Mouse (Mus musculus) leukemia stem cell, adult 10-12 weeks (primary cell): ENCODE results near the gene Gmpr2. TPM values are rescaled to one million over a fixed set of nuclear protein-coding genes. Genes with fewer than 3 reads are reported as not detected.

Experiments
- polyA plus RNA-seq: library from polyadenylated mRNA; stranded (reverse); fragments of >175 nt; gene quantifications from 2 replicates; pipeline ENCODE4 v1.2.3, GENCODE M21; 2012; ENCODE audit warnings: low replicate concordance

The Gmpr2 gene
- polyA plus RNA-seq, result 3.1 and 25.0 TPM in 2 replicates

GRCm38 (mm10) chr14:55671833-55672740 is at the start of gene Gmpr2, which contains the start of gene Nedd8:
Gmpr2 (plus strand) TSS chr14:55671941.
Nedd8 (minus strand) TSS chr14:55672124.

GRCm38 (mm10) chr14:55635523-55636007 is 36.2 kb upstream of the Gmpr2 start, which contains the start of gene Ipo4:
Ipo4 (minus strand) TSS chr14:55635957.

DNA sequence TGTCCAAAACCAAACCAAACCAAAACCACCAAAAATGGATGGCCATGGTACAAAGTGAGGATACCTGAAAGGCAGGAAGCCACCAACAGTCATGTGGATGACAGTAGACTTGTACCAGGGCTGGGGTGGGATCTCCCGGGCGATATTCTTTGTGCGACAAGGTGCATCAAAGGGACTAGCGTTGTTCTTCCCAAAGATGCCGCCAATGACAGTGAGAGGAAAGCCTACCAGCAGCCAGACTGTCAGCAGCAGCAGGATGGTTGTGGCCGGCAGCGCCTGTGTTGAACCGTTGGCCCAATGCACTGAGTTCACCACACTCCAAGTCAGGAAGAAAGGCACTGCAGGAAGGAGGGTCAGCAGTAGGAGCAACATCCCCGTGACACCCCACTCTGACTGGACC is 33.9 kb upstream of the Gmpr2 start, which contains the start of gene Gm49378:
Gene Gm49378, minus strand, starts transcription at position 101 of the 400 bp plus-strand sequence.

GRCm38 (mm10) chr14:55643060-55643907 is 28.5 kb upstream of the Gmpr2 start, which contains the start of gene Tm9sf1:
Tm9sf1 (minus strand) TSS chr14:55643806.

GRCm38 (mm10) chr14:55649884-55650283 is 21.9 kb upstream of the Gmpr2 start, which contains the start of gene Tssk4:
Tssk4 (plus strand) TSS chr14:55650184.

GRCm38 (mm10) chr14:55659960-55660573 is 11.7 kb upstream of the Gmpr2 start, which contains the start of gene Mdp1:
Mdp1 (minus strand) TSS chr14:55660508.

DNA sequence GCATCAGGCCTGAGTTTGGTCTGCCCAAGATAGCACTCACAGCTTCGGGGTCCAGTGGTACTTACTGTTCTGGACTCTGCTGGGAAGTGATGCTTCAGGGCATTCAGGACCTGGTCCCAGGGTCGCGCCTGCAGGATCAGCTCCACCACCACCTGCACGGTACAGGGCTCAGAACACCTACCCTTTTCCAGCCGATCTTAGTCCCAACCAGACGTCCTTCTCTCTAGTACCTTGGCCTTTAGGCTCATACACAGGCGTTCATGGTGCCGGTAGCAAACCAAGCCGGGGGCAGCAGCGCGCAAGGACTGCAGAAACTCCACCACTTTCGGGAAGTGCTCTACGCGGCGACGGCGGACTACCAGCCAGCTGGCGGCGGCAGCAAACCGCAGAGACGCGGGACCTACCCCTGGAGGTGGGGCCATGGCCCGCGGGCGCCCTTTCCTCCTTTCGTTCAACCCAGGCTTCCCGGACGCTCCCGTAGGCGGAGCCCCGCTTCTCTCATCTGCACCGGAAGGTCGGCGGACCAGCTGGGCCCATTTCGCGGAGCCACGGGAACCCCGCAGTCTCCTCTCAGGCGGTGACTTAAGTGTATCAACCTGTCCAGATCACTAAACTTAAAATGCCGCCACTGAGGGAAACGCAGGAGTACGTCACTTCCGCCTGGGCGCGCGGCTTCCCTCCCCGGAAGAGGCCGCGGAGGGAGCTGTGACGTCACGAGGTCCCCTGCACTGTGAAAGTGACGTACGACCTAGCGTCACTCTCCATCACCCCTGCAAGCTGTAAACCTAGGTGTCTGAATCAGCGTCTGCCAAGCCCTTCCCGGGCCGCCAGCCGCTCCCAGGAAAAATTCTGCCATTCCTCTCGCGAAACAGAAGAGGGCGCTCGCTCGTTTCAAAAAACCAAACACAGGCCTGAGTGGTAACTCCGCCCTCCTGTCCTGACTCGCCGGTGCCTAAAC is 9.7 kb downstream of the Gmpr2 start, which contains the start of gene Tinf2:
Gene Tinf2, minus strand, starts transcription at position 661 of the 958 bp plus-strand sequence.

DNA sequence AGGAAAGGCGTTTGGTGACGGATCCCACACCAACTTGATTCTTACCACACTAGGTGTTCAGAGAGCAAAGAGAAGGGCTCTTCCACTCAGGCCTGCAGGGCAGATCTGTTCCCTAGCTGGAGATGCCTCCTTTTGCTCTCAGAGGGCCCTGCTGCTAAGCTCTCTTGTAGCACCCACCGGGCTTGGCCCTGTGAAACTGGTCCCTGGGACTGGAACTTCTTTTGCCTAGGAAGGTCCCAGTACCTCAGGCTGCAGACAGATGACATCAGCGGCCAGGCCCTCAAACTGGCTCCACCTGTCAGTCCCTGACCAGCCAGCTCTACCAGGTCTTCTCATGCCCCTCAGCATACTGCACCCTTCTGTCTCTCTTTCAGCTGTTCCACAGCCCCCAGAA is 42.0 kb downstream of the Gmpr2 start, which contains the start of gene Tgm1:
Gene Tgm1, minus strand, starts transcription at position 198 of the 394 bp plus-strand sequence.

DNA sequence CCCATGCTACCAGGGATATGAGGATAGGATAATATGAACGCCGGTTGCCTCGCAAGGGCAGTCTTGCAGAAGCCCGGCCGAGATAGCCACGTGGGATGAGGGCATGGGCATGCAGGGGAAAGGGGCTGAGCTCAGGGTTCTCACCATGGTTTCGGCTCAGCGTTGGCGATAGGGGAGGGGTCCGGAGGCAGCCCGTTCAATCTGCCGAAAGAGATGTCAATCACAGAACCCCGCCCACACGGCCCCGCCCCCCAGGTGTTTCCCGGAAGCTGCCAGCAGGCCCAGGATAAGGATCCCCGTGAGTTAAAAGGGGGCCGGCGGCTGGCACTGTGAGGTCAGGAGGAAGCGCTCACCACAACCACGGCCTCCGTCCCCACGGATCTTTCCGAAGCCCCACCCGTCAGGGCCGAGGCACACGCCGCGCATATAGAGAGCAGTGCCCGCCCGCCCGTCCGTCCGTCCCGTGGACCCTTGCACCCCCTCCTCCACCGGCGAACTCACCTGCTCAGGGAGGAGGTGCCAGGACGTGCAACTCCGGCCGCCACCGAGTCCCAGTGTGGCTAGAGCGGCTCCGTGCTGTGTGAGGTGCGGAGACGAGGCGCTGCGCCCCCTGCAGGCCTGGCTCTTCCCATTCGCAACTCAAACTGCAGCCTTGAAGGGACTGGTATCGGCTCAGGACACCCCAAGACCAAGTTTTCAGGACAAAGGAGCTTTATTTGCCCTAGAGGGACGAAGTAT is 50.1 kb downstream of the Gmpr2 start, which contains the start of gene Rabggta:
Gene Rabggta, minus strand, starts transcription at position 564 of the 738 bp plus-strand sequence.

Other genes with a start within 250 kb of the Gmpr2 start
- gene Dhrs4, start 193.2 kb upstream of the Gmpr2 start, polyA plus RNA-seq, result 56.4 and 85.0 TPM in 2 replicates
- 6.0 and 15.4 TPM in 2 replicates for gene Carmil3, start 181.3 kb upstream of the Gmpr2 start, polyA plus RNA-seq
- gene Cpne6, start 161.5 kb upstream of the Gmpr2 start, polyA plus RNA-seq, result not detected in 2 replicates
- gene Nrl, start 147.0 kb upstream of the Gmpr2 start, polyA plus RNA-seq, result 0.41 and 0.62 TPM in 2 replicates
- 116 and 171 TPM in 2 replicates for gene Pck2, start 131.7 kb upstream of the Gmpr2 start, polyA plus RNA-seq
- 26.0 and 50.2 TPM in 2 replicates for gene Dcaf11, start 111.9 kb upstream of the Gmpr2 start, polyA plus RNA-seq
- 0.97 and 1.7 TPM in 2 replicates for gene A730061H03Rik, start 111.5 kb upstream of the Gmpr2 start, polyA plus RNA-seq
- gene Fitm1, start 96.3 kb upstream of the Gmpr2 start, polyA plus RNA-seq, result not detected in 2 replicates
- gene Psme1, start 93.8 kb upstream of the Gmpr2 start, polyA plus RNA-seq, result 69.7 and 113 TPM in 2 replicates
- 25.0 and 35.4 TPM in 2 replicates for gene Emc9, start 86.6 kb upstream of the Gmpr2 start, polyA plus RNA-seq
- gene Psme2, start 80.8 kb upstream of the Gmpr2 start, polyA plus RNA-seq, result 21.1 and 39.3 TPM in 2 replicates
- 31.7 and 39.6 TPM in 2 replicates for gene Rnf31, start 80.2 kb upstream of the Gmpr2 start, polyA plus RNA-seq
- gene Irf9, start 68.4 kb upstream of the Gmpr2 start, polyA plus RNA-seq, result 22.2 and 204 TPM in 2 replicates
- 7.8 and 19.7 TPM in 2 replicates for gene Rec8, start 53.9 kb upstream of the Gmpr2 start, polyA plus RNA-seq
- gene Ipo4, start 36.0 kb upstream of the Gmpr2 start, polyA plus RNA-seq, result 18.3 and 108 TPM in 2 replicates
- gene Gm49378, start 34.0 kb upstream of the Gmpr2 start, polyA plus RNA-seq, result 18.9 TPM in 1 of 2 replicates, not detected in the other
- 20.7 and 31.5 TPM in 2 replicates for gene Tm9sf1, start 28.1 kb upstream of the Gmpr2 start, polyA plus RNA-seq
- gene Tssk4, start 21.8 kb upstream of the Gmpr2 start, polyA plus RNA-seq, result 0.41 TPM in 1 of 2 replicates, not detected in the other
- gene Mdp1, start 11.4 kb upstream of the Gmpr2 start, polyA plus RNA-seq, result 11.3 and 12.5 TPM in 2 replicates
- 32.6 and 33.7 TPM in 2 replicates for gene Nedd8, start 183 bp downstream of the Gmpr2 start, polyA plus RNA-seq
- gene Tinf2, start 9.9 kb downstream of the Gmpr2 start, polyA plus RNA-seq, result 49.1 and 49.7 TPM in 2 replicates
- gene Tgm1, start 42.0 kb downstream of the Gmpr2 start, polyA plus RNA-seq, result 4.5 and 11.0 TPM in 2 replicates
- gene Rabggta, start 50.3 kb downstream of the Gmpr2 start, polyA plus RNA-seq, result 8.7 and 22.8 TPM in 2 replicates
- gene Dhrs1, start 73.7 kb downstream of the Gmpr2 start, polyA plus RNA-seq, result 4.0 and 4.2 TPM in 2 replicates
- 57.8 and 83.1 TPM in 2 replicates for gene Nop9, start 73.8 kb downstream of the Gmpr2 start, polyA plus RNA-seq
- gene Cideb, start 86.5 kb downstream of the Gmpr2 start, polyA plus RNA-seq, result not detected in 2 replicates
- gene Ltb4r2, start 89.5 kb downstream of the Gmpr2 start, polyA plus RNA-seq, result 0.20 TPM in 1 of 2 replicates, not detected in the other
- 1.1 and 3.8 TPM in 2 replicates for gene Ltb4r1, start 94.0 kb downstream of the Gmpr2 start, polyA plus RNA-seq
- gene Adcy4, start 112.2 kb downstream of the Gmpr2 start, polyA plus RNA-seq, result 1.5 and 1.8 TPM in 2 replicates
- gene Ripk3, start 116.9 kb downstream of the Gmpr2 start, polyA plus RNA-seq, result 54.1 and 55.8 TPM in 2 replicates
- 0.20 and 0.88 TPM in 2 replicates for gene Nfatc4, start 151.2 kb downstream of the Gmpr2 start, polyA plus RNA-seq
- gene Nynrin, start 182.1 kb downstream of the Gmpr2 start, polyA plus RNA-seq, result 0.07 and 0.18 TPM in 2 replicates
- gene Cbln3, start 212.5 kb downstream of the Gmpr2 start, polyA plus RNA-seq, result not detected in 2 replicates
- gene Khnyn, start 213.0 kb downstream of the Gmpr2 start, polyA plus RNA-seq, result 8.0 and 11.3 TPM in 2 replicates
- 7.5 and 10.8 TPM in 2 replicates for gene Sdr39u1, start 228.4 kb downstream of the Gmpr2 start, polyA plus RNA-seq